Mouse (Mus musculus): ENCODE data around the gene Pigo. TPM values are rescaled to one million over a fixed set of nuclear protein-coding genes. Genes with fewer than 3 reads are reported as not detected.

Pigo gene
- polyA plus RNA-seq, 2 experiments: 8.3 to 9.2 TPM

- no peak overlapping the region for H3K4me3 ChIP-seq (ENCODE audit: insufficient read depth in 1 of 2, low read depth in 2 of 2, low read length in 2 of 2)
- TF ChIP-seq EP300 (IDR thresholded peaks at IDR 0.05; ENCODE audit: low read depth): no peak
- TF ChIP-seq CTCF (IDR thresholded peaks at IDR 0.05; ENCODE audit: low read depth): no peak
- no peaks in the 10 kb centered on the region for H3K36me3 ChIP-seq (replicated peaks; ENCODE audit: control insufficient read depth, insufficient read depth, low read depth)
These were observed 21.0 kb upstream of the Pigo start for GRCm38 (mm10) chr4:43046607-43047006.

GRCm38 (mm10) chr4:43045659-43046302, 20.2 kb upstream of the Pigo start, which contains the start of gene Fam214b:
Gene Fam214b (minus strand): TSS chr4:43046220.
- TF ChIP-seq CTCF (IDR thresholded peaks at IDR 0.05; ENCODE audit: low read depth) (no peak), EP300 (IDR thresholded peaks at IDR 0.05; ENCODE audit: low read depth) (no peak)
- DNase-seq (ENCODE audit: low read depth in 3 of 3, low spot score in 3 of 3): peak; percentile 71 to 78 (median 77)
- 1% methylated on average over 33 of the region's 33 CpGs for WGBS (ENCODE audit: insufficient replicate concordance)
- no peaks in the 10 kb centered on the region for H3K9me3 ChIP-seq (ENCODE audit: control insufficient read depth, low read length)
- ATAC-seq (ENCODE audit: insufficient read depth): peak; percentile 88
- peaks cover 13 to 21% of the 10 kb centered on the region in 2 experiments for H3K4me1 ChIP-seq (replicated peaks; ENCODE audit: control insufficient read depth in 2 of 2, insufficient read depth in 2 of 2, low read length in 1 of 2)
- no peaks in the 10 kb centered on the region for H3K27me3 ChIP-seq (ENCODE audit: control insufficient read depth, insufficient read depth, low read length)
- H3K4me3 ChIP-seq (ENCODE audit: insufficient read depth in 1 of 2, low read depth in 2 of 2, low read length in 2 of 2): peak within 1 kb of the TSS; percentile 59
- peak within 1 kb of the TSS; percentile 20; the same call in 1 of the 2 replicates for H3K9ac ChIP-seq (replicated peaks)
- no peak within 1 kb of the TSS for H3K27ac ChIP-seq
- no peaks in the 10 kb centered on the region for H3K36me3 ChIP-seq (replicated peaks; ENCODE audit: control insufficient read depth, insufficient read depth, low read depth)
- peak within 1 kb of the TSS; percentile 83 for H3K4me2 ChIP-seq (ENCODE audit: low read depth)

More at GRCm38 (mm10) chr4:43046607-43047006, 21.0 kb upstream of the Pigo start:
- no peak overlapping the region for H3K27ac ChIP-seq
- 49% methylated on average over 5 of the region's 5 CpGs for WGBS (ENCODE audit: insufficient replicate concordance)
- 0 out of 2 replicates have a peak overlapping the region, but pooled peaks have one; percentile 6 for H3K4me2 ChIP-seq (ENCODE audit: low read depth)
- H3K9ac ChIP-seq (replicated peaks): no peak overlapping the region
- no peaks in the 10 kb centered on the region for H3K27me3 ChIP-seq (ENCODE audit: control insufficient read depth, insufficient read depth, low read length)
- peaks cover 11 to 21% of the 10 kb centered on the region in 2 experiments for H3K4me1 ChIP-seq (replicated peaks; ENCODE audit: control insufficient read depth in 2 of 2, insufficient read depth in 2 of 2, low read length in 1 of 2)
- no peak for ATAC-seq (ENCODE audit: insufficient read depth)
- no peak for DNase-seq (ENCODE audit: low read depth in 3 of 3, low spot score in 3 of 3)
- no peaks in the 10 kb centered on the region for H3K9me3 ChIP-seq (ENCODE audit: control insufficient read depth, low read length)

- WGBS (ENCODE audit: insufficient replicate concordance): 8% methylated on average over 13 of the region's 13 CpGs
- Histone ChIP-seq H3K27ac (no peak overlapping the region), H3K4me1 (replicated peaks; ENCODE audit: control insufficient read depth in 2 of 2, insufficient read depth in 2 of 2, low read length in 1 of 2) (peaks cover 17 to 26% of the 10 kb centered on the region in 2 experiments), H3K4me2 (ENCODE audit: low read depth) (peak overlapping the region; percentile 83), H3K9me3 (ENCODE audit: control insufficient read depth, low read length) (no peaks in the 10 kb centered on the region), H3K4me3 (ENCODE audit: insufficient read depth in 1 of 2, low read depth in 2 of 2, low read length in 2 of 2) (peak overlapping the region; percentile 59), H3K36me3 (replicated peaks; ENCODE audit: control insufficient read depth, insufficient read depth, low read depth) (no peaks in the 10 kb centered on the region), H3K27me3 (ENCODE audit: control insufficient read depth, insufficient read depth, low read length) (no peaks in the 10 kb centered on the region), H3K9ac (replicated peaks) (no peak overlapping the region)
- ATAC-seq (ENCODE audit: insufficient read depth) (no peak), DNase-seq (ENCODE audit: low read depth in 3 of 3, low spot score in 3 of 3) (no peak)
- TF ChIP-seq EP300 (IDR thresholded peaks at IDR 0.05; ENCODE audit: low read depth) (no peak), CTCF (IDR thresholded peaks at IDR 0.05; ENCODE audit: low read depth) (no peak)
These were observed 19.7 kb upstream of the Pigo start for GRCm38 (mm10) chr4:43045285-43045658.

- TF ChIP-seq CTCF (IDR thresholded peaks at IDR 0.05; ENCODE audit: low read depth) (no peak), EP300 (IDR thresholded peaks at IDR 0.05; ENCODE audit: low read depth) (no peak)
- Histone ChIP-seq H3K9me3 (ENCODE audit: control insufficient read depth, low read length) (no peaks in the 10 kb centered on the region), H3K4me3 (ENCODE audit: insufficient read depth in 1 of 2, low read depth in 2 of 2, low read length in 2 of 2) (no peak overlapping the region), H3K36me3 (replicated peaks; ENCODE audit: control insufficient read depth, insufficient read depth, low read depth) (no peaks in the 10 kb centered on the region), H3K4me1 (replicated peaks; ENCODE audit: control insufficient read depth in 2 of 2, insufficient read depth in 2 of 2, low read length in 1 of 2) (peaks cover 17 to 26% of the 10 kb centered on the region in 2 experiments), H3K27ac (no peak overlapping the region), H3K9ac (replicated peaks) (no peak overlapping the region), H3K27me3 (ENCODE audit: control insufficient read depth, insufficient read depth, low read length) (no peaks in the 10 kb centered on the region), H3K4me2 (ENCODE audit: low read depth) (peak overlapping the region; percentile 83; the same call in 1 of the 2 replicates)
- WGBS (ENCODE audit: insufficient replicate concordance): 12% methylated on average over 4 of the region's 4 CpGs
- ATAC-seq (ENCODE audit: insufficient read depth) (no peak), DNase-seq (ENCODE audit: low read depth in 3 of 3, low spot score in 3 of 3) (no peak)
These were observed 19.1 kb upstream of the Pigo start for GRCm38 (mm10) chr4:43044673-43045072.

- Histone ChIP-seq H3K9ac (replicated peaks) (no peak overlapping the region), H3K4me2 (ENCODE audit: low read depth) (no peak overlapping the region), H3K27me3 (ENCODE audit: control insufficient read depth, insufficient read depth, low read length) (no peaks in the 10 kb centered on the region), H3K4me3 (ENCODE audit: insufficient read depth in 1 of 2, low read depth in 2 of 2, low read length in 2 of 2) (no peak overlapping the region), H3K36me3 (replicated peaks; ENCODE audit: control insufficient read depth, insufficient read depth, low read depth) (no peaks in the 10 kb centered on the region), H3K4me1 (replicated peaks; ENCODE audit: control insufficient read depth in 2 of 2, insufficient read depth in 2 of 2, low read length in 1 of 2) (peaks cover 25 to 35% of the 10 kb centered on the region in 2 experiments), H3K27ac (no peak overlapping the region), H3K9me3 (ENCODE audit: control insufficient read depth, low read length) (no peaks in the 10 kb centered on the region)
- no peak for TF ChIP-seq EP300 (IDR thresholded peaks at IDR 0.05; ENCODE audit: low read depth)
- no peak for TF ChIP-seq CTCF (IDR thresholded peaks at IDR 0.05; ENCODE audit: low read depth)
- 18% methylated on average over 7 of the region's 7 CpGs for WGBS (ENCODE audit: insufficient replicate concordance)
- ATAC-seq (ENCODE audit: insufficient read depth) (no peak), DNase-seq (ENCODE audit: low read depth in 3 of 3, low spot score in 3 of 3) (no peak)
These were observed 18.2 kb upstream of the Pigo start for GRCm38 (mm10) chr4:43043644-43044357.

Measured in liver, embryonic 14.5 days (tissue).